Mouse (Mus musculus) thymus, adult 2 months (tissue): ENCODE measurements around the gene Rad17. TPM values are rescaled to one million over a fixed set of nuclear protein-coding genes. Genes with fewer than 3 reads are reported as not detected.

ENCODE experiments used
- DNase-seq: peaks from one replicate; pipeline ENCODE4 v3.0.0; 2021
- H3K27ac ChIP-seq: fragments of 200-500 bp; 2 replicates; pipeline ENCODE4 v1.5.1; 2012; ENCODE audit warnings: low read length, control low read depth; ENCODE audit not compliant: control insufficient read depth, insufficient read depth
- H3K27me3 ChIP-seq: fragments of 200-500 bp; 2 replicates; pipeline ENCODE4 v1.6.1; 2012; ENCODE audit warnings: mild to moderate bottlenecking, low read length, moderate library complexity, mixed read lengths; ENCODE audit not compliant: control insufficient read depth, insufficient read depth
- H3K36me3 ChIP-seq: fragments of 200-500 bp; 2 replicates; pipeline ENCODE4 v1.6.1; 2012; ENCODE audit warnings: mild to moderate bottlenecking, low read length, moderate library complexity; ENCODE audit not compliant: control insufficient read depth, insufficient read depth
- H3K4me1 ChIP-seq: fragments of 200-500 bp; replicated peaks from 2 replicates; pipeline ENCODE4 v1.6.1; 2012; ENCODE audit warnings: low read length; ENCODE audit not compliant: control insufficient read depth, insufficient read depth
- H3K4me3 ChIP-seq: fragments of 200-500 bp; 2 replicates; pipeline ENCODE4 v1.5.1; 2012; ENCODE audit warnings: mild to moderate bottlenecking, low read length, control low read depth, moderate library complexity; ENCODE audit not compliant: control insufficient read depth, insufficient read depth
- CTCF ChIP-seq: fragments of 200-500 bp; IDR thresholded peaks from 2 replicates; pipeline ENCODE4 v1.5.1; 2012; ENCODE audit warnings: mild to moderate bottlenecking, control low read depth, low read length, moderate library complexity, borderline replicate concordance; ENCODE audit not compliant: control insufficient read depth, poor library complexity, insufficient read depth; ENCODE audit errors: extremely low read depth
- POLR2A ChIP-seq: fragments of 200-500 bp; IDR thresholded peaks from 2 replicates; pipeline ENCODE4 v1.6.1; 2012; ENCODE audit warnings: mild to moderate bottlenecking, low read length, control low read depth, moderate library complexity; ENCODE audit not compliant: control insufficient read depth, poor library complexity, insufficient read depth; ENCODE audit errors: extremely low read depth
- WGBS: fragments of 180-500 bp; shearing (Covaris S2); methylation state at CpG from one replicate; pipeline ENCODE4 v1.1.7; 2018; 5-methylcytosine and 5-hydroxymethylcytosine counted together
- polyA plus RNA-seq: library from polyadenylated mRNA; depleted of rRNA; stranded (reverse); fragments of >200 nt; gene quantifications from 2 replicates; pipeline ENCODE4 v1.2.3, GENCODE M21; 2012

Rad17 gene
- polyA plus RNA-seq, 1 experiment = 6.3 TPM

GRCm38 (mm10) chr13:100651439-100652186 is 762 bp upstream of the Rad17 start, which contains the start of gene Taf9:
TSS of gene Taf9 (plus strand) at chr13:100651579.
- DNase-seq = no peak
- TF ChIP-seq POLR2A = no peak; the same call in 1 of the 2 replicates
- no peak for TF ChIP-seq CTCF
- Histone ChIP-seq H3K36me3 (no peaks in the 10 kb centered on the region; the same call in 1 of the 2 replicates), H3K4me3 (peak within 1 kb of the TSS; percentile 53), H3K27ac (peak within 1 kb of the TSS; percentile 3; the same call in 1 of the 2 replicates), H3K27me3 (no peaks in the 10 kb centered on the region), H3K4me1 (0 out of 2 replicates have a peak, but pooled peaks cover 2% of the 10 kb centered on the region)
- WGBS = under 1% methylated on average over 63 of the region's 63 CpGs

- Histone ChIP-seq H3K4me3 (no peak overlapping the region), H3K27ac (no peak overlapping the region), H3K4me1 (0 out of 2 replicates have a peak, but pooled peaks cover 2% of the 10 kb centered on the region), H3K36me3 (peaks cover 27% of the 10 kb centered on the region), H3K27me3 (no peaks in the 10 kb centered on the region)
- TF ChIP-seq POLR2A (no peak), CTCF (no peak)
- DNase-seq = no peak
- 96% methylated on average over 8 of the region's 8 CpGs for WGBS
These were observed 2.6 kb downstream of the Rad17 start for GRCm38 (mm10) chr13:100648223-100648622.

GRCm38 (mm10) chr13:100642471-100643209 is 8.2 kb downstream of the Rad17 start:
- no peak for DNase-seq
- H3K36me3 ChIP-seq = peaks cover 57% of the 10 kb centered on the region
- no peak overlapping the region for H3K4me3 ChIP-seq

GRCm38 (mm10) chr13:100634106-100634691 is 16.7 kb downstream of the Rad17 start:
- no peak for TF ChIP-seq POLR2A
- H3K4me3 ChIP-seq = no peak overlapping the region
- H3K27ac ChIP-seq = no peak overlapping the region
- H3K27me3 ChIP-seq = no peaks in the 10 kb centered on the region
- peaks cover 58% of the 10 kb centered on the region for H3K36me3 ChIP-seq
- 89% methylated on average over 3 of the region's 3 CpGs for WGBS
- DNase-seq = no peak
- no peaks in the 10 kb centered on the region for H3K4me1 ChIP-seq

More at GRCm38 (mm10) chr13:100642471-100643209, 8.2 kb downstream of the Rad17 start:
- Histone ChIP-seq H3K4me1 (no peaks in the 10 kb centered on the region), H3K27me3 (no peaks in the 10 kb centered on the region), H3K27ac (no peak overlapping the region)
- TF ChIP-seq POLR2A = no peak
- TF ChIP-seq CTCF = no peak
- WGBS = 85% methylated on average over 4 of the region's 4 CpGs

- no peaks in the 10 kb centered on the region for H3K4me1 ChIP-seq
- no peak overlapping the region for H3K27ac ChIP-seq
- TF ChIP-seq POLR2A (no peak), CTCF (no peak)
- no peak overlapping the region for H3K4me3 ChIP-seq
- peaks cover 39% of the 10 kb centered on the region for H3K36me3 ChIP-seq
- 91% methylated on average over 4 of the region's 4 CpGs for WGBS
- no peaks in the 10 kb centered on the region for H3K27me3 ChIP-seq
- no peak for DNase-seq
These were observed 28.6 kb downstream of the Rad17 start for GRCm38 (mm10) chr13:100622241-100622640.

- 98% methylated on average over 13 of the region's 13 CpGs for WGBS
- Histone ChIP-seq H3K27me3 (peaks cover 3% of the 10 kb centered on the region; the same call in 1 of the 2 replicates), H3K4me3 (no peak overlapping the region), H3K27ac (no peak overlapping the region), H3K36me3 (peaks cover 27% of the 10 kb centered on the region), H3K4me1 (0 out of 2 replicates have a peak, but pooled peaks cover 4% of the 10 kb centered on the region)
- no peak for TF ChIP-seq POLR2A
- TF ChIP-seq CTCF = no peak
- DNase-seq = no peak
These were observed 33.3 kb downstream of the Rad17 start for GRCm38 (mm10) chr13:100617583-100617982.
